Mouse (Mus musculus): Measurements from ENCODE around the gene Suclg1. TPM values are rescaled to one million over a fixed set of nuclear protein-coding genes. Genes with fewer than 3 reads are reported as not detected.

Gene Suclg1
- total and polyA plus RNA-seq, 3 experiments = 114 to 169 (median 116) TPM

DNA sequence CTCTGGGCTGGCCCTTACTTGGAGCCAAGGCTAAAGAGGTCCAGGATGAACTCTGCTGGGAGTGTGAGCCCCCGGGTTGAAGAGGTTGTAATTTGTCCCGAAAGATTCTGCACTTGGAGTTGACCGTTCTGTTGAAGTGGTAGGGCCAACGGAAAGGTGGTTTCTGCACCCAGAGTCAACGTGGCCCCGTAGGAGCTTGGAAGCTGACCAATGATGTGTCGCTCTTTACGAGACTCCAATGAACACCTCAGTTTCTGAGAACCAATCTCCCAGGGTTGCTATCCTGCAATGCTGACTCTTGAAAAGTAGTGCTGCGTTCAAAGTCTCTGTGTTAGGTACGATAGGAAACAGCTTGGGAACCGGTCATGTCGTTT lies 854 bp downstream of the Suclg1 start:
- Histone ChIP-seq H3K4me3 (replicated peaks in 1 of 3; ENCODE audit: low read depth in 2 of 3, low read length in 2 of 3, poor library complexity in 1 of 3) (peak overlapping the region; percentile 79 to 99 (median 92)), H3K79me2 (replicated peaks; ENCODE audit: control insufficient read depth, extremely low read depth, insufficient read depth, poor library complexity, severe bottlenecking) (peaks cover 46% of the 10 kb centered on the region), H3K27me3 (replicated peaks) (no peaks in the 10 kb centered on the region), H3K9ac (ENCODE audit: insufficient read depth, low read depth) (peak overlapping the region; percentile 96), H3K9me3 (replicated peaks; ENCODE audit: low read length) (peaks cover 6% of the 10 kb centered on the region), H3K4me2 (ENCODE audit: insufficient read depth, low read depth, poor library complexity, severe bottlenecking) (peak overlapping the region; percentile 95), H3K4me1 (ENCODE audit: control insufficient read depth in 1 of 2, insufficient read depth in 2 of 2) (peaks cover 15 to 36% of the 10 kb centered on the region in 2 experiments), H3K36me3 (replicated peaks in 1 of 2; ENCODE audit: control insufficient read depth in 1 of 2, insufficient read depth in 1 of 2, low read length in 1 of 2) (peaks cover 0 to 19% of the 10 kb centered on the region in 2 experiments), H3K27ac (ENCODE audit: insufficient read depth, low read depth) (no peak overlapping the region)
- no peak for TF ChIP-seq JUND (conservative IDR thresholded peaks at IDR 0.05; ENCODE audit: low read depth, low read length)
- TF ChIP-seq E2F4 (IDR thresholded peaks at IDR 0.05; ENCODE audit: insufficient replicate concordance, low read depth, low read length) = no peak
- TF ChIP-seq RCOR1 (conservative IDR thresholded peaks at IDR 0.05; ENCODE audit: low read depth, low read length) = no peak
- TF ChIP-seq MAZ (IDR thresholded peaks at IDR 0.05; ENCODE audit: low read depth, low read length) = no peak
- TF ChIP-seq HCFC1 (IDR thresholded peaks at IDR 0.05; ENCODE audit: low read depth, low read length) = no peak
- TF ChIP-seq USF2 (conservative IDR thresholded peaks at IDR 0.05; ENCODE audit: low read depth, low read length) = no peak
- TF ChIP-seq MAFK (IDR thresholded peaks at IDR 0.05; ENCODE audit: insufficient replicate concordance, low read length) = no peak
- TF ChIP-seq SMC3 (IDR thresholded peaks at IDR 0.05; ENCODE audit: low read depth, low read length) = no peak
- TF ChIP-seq EP300 (IDR thresholded peaks at IDR 0.05; ENCODE audit: low read length) = no peak
- TF ChIP-seq ZNF384 (IDR thresholded peaks at IDR 0.05; ENCODE audit: low read depth, low read length) = no peak
- dilution Hi-C loops (cut with MboI; ENCODE audit: extremely low pct_ligation_motif_present, extremely low pct_unique_long_range_greater_than_20kb, low sequenced_read_pairs) = no loop called here
- DNase-seq (ENCODE audit: extremely low read depth) = peak; percentile 35
- in situ Hi-C loops (cut with MboI; ENCODE audit: low pct_ligation_motif_present, low pct_unique_long_range_greater_than_20kb, low sequenced_read_pairs) = no loop called here

- DNase-seq (ENCODE audit: extremely low read depth) = no peak
- Histone ChIP-seq H3K9ac (ENCODE audit: insufficient read depth, low read depth) (peak overlapping the region; percentile 23; the same call in 1 of the 2 replicates), H3K27me3 (replicated peaks) (no peaks in the 10 kb centered on the region), H3K27ac (ENCODE audit: insufficient read depth, low read depth) (no peak overlapping the region), H3K4me1 (ENCODE audit: control insufficient read depth in 1 of 2, insufficient read depth in 2 of 2) (peaks cover 18 to 44% of the 10 kb centered on the region in 2 experiments), H3K9me3 (replicated peaks; ENCODE audit: low read length) (peaks cover 6% of the 10 kb centered on the region), H3K4me2 (ENCODE audit: insufficient read depth, low read depth, poor library complexity, severe bottlenecking) (peak overlapping the region; percentile 95), H3K79me2 (replicated peaks; ENCODE audit: control insufficient read depth, extremely low read depth, insufficient read depth, poor library complexity, severe bottlenecking) (peaks cover 53% of the 10 kb centered on the region), H3K36me3 (replicated peaks in 1 of 2; ENCODE audit: control insufficient read depth in 1 of 2, insufficient read depth in 1 of 2, low read length in 1 of 2) (peaks cover 0 to 19% of the 10 kb centered on the region in 2 experiments), H3K4me3 (replicated peaks in 1 of 3; ENCODE audit: low read depth in 2 of 3, low read length in 2 of 3, poor library complexity in 1 of 3) (peak overlapping the region in 1 of 3 experiments; percentile 92)
- in situ Hi-C loops (cut with MboI; ENCODE audit: low pct_ligation_motif_present, low pct_unique_long_range_greater_than_20kb, low sequenced_read_pairs) = no loop called here
- TF ChIP-seq ZC3H11A (IDR thresholded peaks at IDR 0.05; ENCODE audit: low read depth, low read length) (no peak), ZMIZ1 (IDR thresholded peaks at IDR 0.05; ENCODE audit: low read depth, low read length) (no peak), POLR2A (IDR thresholded peaks at IDR 0.05; ENCODE audit: low read depth, low read length) (no peak), MAFK (IDR thresholded peaks at IDR 0.05; ENCODE audit: insufficient replicate concordance, low read length) (no peak), SMC3 (IDR thresholded peaks at IDR 0.05; ENCODE audit: low read depth, low read length) (no peak), MXI1 (IDR thresholded peaks at IDR 0.05; ENCODE audit: low read depth, low read length) (no peak), IRF4 (IDR thresholded peaks at IDR 0.05; ENCODE audit: low read depth, low read length) (no peak), ZNF384 (IDR thresholded peaks at IDR 0.05; ENCODE audit: low read depth, low read length) (no peak), USF2 (conservative IDR thresholded peaks at IDR 0.05; ENCODE audit: low read depth, low read length) (no peak), RCOR1 (conservative IDR thresholded peaks at IDR 0.05; ENCODE audit: low read depth, low read length) (no peak), UBTF (IDR thresholded peaks at IDR 0.05; ENCODE audit: low read depth, low read length) (no peak), GABPA (IDR thresholded peaks at IDR 0.05; ENCODE audit: insufficient replicate concordance, low read depth, low read length) (no peak), E2F4 (IDR thresholded peaks at IDR 0.05; ENCODE audit: insufficient replicate concordance, low read depth, low read length) (no peak), CHD2 (IDR thresholded peaks at IDR 0.05; ENCODE audit: low read length) (no peak), MAX (IDR thresholded peaks at IDR 0.05; ENCODE audit: low read length) (no peak), CTCF (conservative IDR thresholded peaks at IDR 0.05 in 1 of 2, IDR thresholded peaks at IDR 0.05 in 1 of 2; ENCODE audit: low read depth in 2 of 2, low read length in 2 of 2) (no peak)
- dilution Hi-C loops (cut with MboI; ENCODE audit: extremely low pct_ligation_motif_present, extremely low pct_unique_long_range_greater_than_20kb, low sequenced_read_pairs) = no loop called here
Observed at GRCm38 (mm10) chr6:73249851-73250250, 1.7 kb downstream of the Suclg1 start.

All from CH12.LX (cell line).